Comparison of ENCODE assay signal across 8 mouse cellular contexts in genomic region chr15:99096061-99096793, GRCm38 (mm10). TPM values are rescaled to one million over a fixed set of nuclear protein-coding genes. Genes with fewer than 3 reads are reported as not detected.
DNase-seq lines count a peak whose midpoint lies in the region; ATAC-seq lines count a peak whose summit lies in the region.

No protein-coding gene starts in this region.

- no peak overlapping the region for H3K27ac ChIP-seq in limb, embryonic 15.5 days
- no peak overlapping the region for H3K27ac ChIP-seq in stomach, embryonic 15.5 days

- H3K9ac ChIP-seq in limb, embryonic 15.5 days = peak overlapping the region; percentile 29; the same call in 1 of the 2 replicates
- H3K9ac ChIP-seq in stomach, embryonic 15.5 days = no peak overlapping the region

- H3K4me2 ChIP-seq in limb, embryonic 15.5 days = peak overlapping the region; percentile 80
- peak overlapping the region; percentile 74 for H3K4me2 ChIP-seq in stomach, embryonic 15.5 days

- peaks cover 93% of the 10 kb centered on the region for H3K27me3 ChIP-seq in megakaryocyte, embryonic 14.5 days (replicated peaks)
- H3K27me3 ChIP-seq in limb, embryonic 15.5 days = peaks cover 85% of the 10 kb centered on the region
- peaks cover 71% of the 10 kb centered on the region for H3K27me3 ChIP-seq in stomach, embryonic 15.5 days (replicated peaks)

- WGBS in limb, embryonic 15.5 days = 6% methylated on average over 24 of the region's 24 CpGs
- WGBS in stomach, embryonic 15.5 days = 7% methylated on average over 24 of the region's 24 CpGs

- H3K4me1 ChIP-seq in megakaryocyte, embryonic 14.5 days = peaks cover 62% of the 10 kb centered on the region
- H3K4me1 ChIP-seq in limb, embryonic 15.5 days = peaks cover 52% of the 10 kb centered on the region
- peaks cover 47% of the 10 kb centered on the region for H3K4me1 ChIP-seq in stomach, embryonic 15.5 days

- H3K4me3 ChIP-seq in megakaryocyte, embryonic 14.5 days (replicated peaks) = peak overlapping the region; percentile 88
- peak overlapping the region; percentile 42 for H3K4me3 ChIP-seq in limb, embryonic 15.5 days
- H3K4me3 ChIP-seq in stomach, embryonic 15.5 days (replicated peaks) = peak overlapping the region; percentile 35

- no peaks in the 10 kb centered on the region for H3K9me3 ChIP-seq in megakaryocyte, embryonic 14.5 days
- no peaks in the 10 kb centered on the region for H3K9me3 ChIP-seq in limb, embryonic 15.5 days
- H3K9me3 ChIP-seq in stomach, embryonic 15.5 days = no peaks in the 10 kb centered on the region

- H3K36me3 ChIP-seq in megakaryocyte, embryonic 14.5 days (replicated peaks; ENCODE audit: low read length) = no peaks in the 10 kb centered on the region
- no peaks in the 10 kb centered on the region for H3K36me3 ChIP-seq in limb, embryonic 15.5 days
- H3K36me3 ChIP-seq in stomach, embryonic 15.5 days = no peaks in the 10 kb centered on the region

- ATAC-seq in megakaryocyte, adult 5-6 weeks (ENCODE audit: poor library complexity, severe bottlenecking) = no peak
- ATAC-seq in limb, embryonic 15.5 days (ENCODE audit: insufficient number of reproducible peaks, low FRiP score, low TSS enrichment, low read depth) = no peak
- no peak for ATAC-seq in stomach, embryonic 15.5 days (ENCODE audit: insufficient read depth, low FRiP score, low read depth)

- DNase-seq in adrenal gland, adult 2 months = peak; percentile 15
- DNase-seq in adrenal gland, postnatal 4 days (ENCODE audit: low spot score in 2 of 2) = no peak
- no peak for DNase-seq in right cerebral cortex, postnatal 25 days
- no peak for DNase-seq in spleen, adult 18-20 months

RNA-seq across cellular contexts. Expression of gene Dnajc22, which starts 3.3 kb away (rescaled TPM):
- total RNA-seq in adrenal gland, adult 2 months (2021) = 1 to 10 TPM; 3.2 to 4.4 TPM
- polyA plus RNA-seq in adrenal gland, adult 2 months (2012; rRNA removed) = 0.29 and 0.31 TPM in 2 replicates
- total RNA-seq in adrenal gland, postnatal 4 days (2021) = 1 to 10 TPM; 3.7 to 6.4 TPM
- polyA plus RNA-seq in megakaryocyte, embryonic 14.5 days (2012; ENCODE audit: insufficient read depth, low replicate concordance) = not detected in 2 replicates
- total RNA-seq in megakaryocyte, adult 5-6 weeks (2015) = not detected in 2 replicates
- 0.11 TPM in 1 of 2 replicates, not detected in the other for total RNA-seq in megakaryocyte, adult 5-6 weeks (2017)
- 0.55 and 0.86 TPM in 2 replicates for polyA plus RNA-seq in limb, embryonic 15.5 days (2015; fragmentation: Nextera tagmentation; extraction: Ambion mirVana)
- polyA plus RNA-seq in stomach, embryonic 15.5 days (2015; fragmentation: Nextera tagmentation; extraction: Ambion mirVana) = 18.6 and 23.0 TPM in 2 replicates

RNA-seq across cellular contexts. Expression of gene C1ql4, which starts 8.6 kb away (rescaled TPM):
- not detected for total RNA-seq in adrenal gland, adult 2 months (2021)
- polyA plus RNA-seq in adrenal gland, adult 2 months (2012; rRNA removed) = not detected in 2 replicates
- under 1 TPM in 1 of 2 experiments, not detected in 1; 0.20 TPM for total RNA-seq in adrenal gland, postnatal 4 days (2021)
- not detected in 2 replicates for polyA plus RNA-seq in megakaryocyte, embryonic 14.5 days (2012; ENCODE audit: insufficient read depth, low replicate concordance)
- total RNA-seq in megakaryocyte, adult 5-6 weeks (2015) = not detected in 2 replicates
- not detected in 2 replicates for total RNA-seq in megakaryocyte, adult 5-6 weeks (2017)
- not detected in 2 replicates for polyA plus RNA-seq in limb, embryonic 15.5 days (2015; fragmentation: Nextera tagmentation; extraction: Ambion mirVana)
- 0.09 TPM in 1 of 2 replicates, not detected in the other for polyA plus RNA-seq in stomach, embryonic 15.5 days (2015; fragmentation: Nextera tagmentation; extraction: Ambion mirVana)

RNA-seq across cellular contexts. Expression of gene Troap, which starts 21.9 kb away (rescaled TPM):
- total RNA-seq in adrenal gland, adult 2 months (2021) = under 1 TPM; 0.73 to 0.78 TPM
- 2.8 and 5.2 TPM in 2 replicates for polyA plus RNA-seq in adrenal gland, adult 2 months (2012; rRNA removed)
- total RNA-seq in adrenal gland, postnatal 4 days (2021) = 10 to 100 TPM; 14.5 to 17.1 TPM
- 27.8 and 75.4 TPM in 2 replicates for polyA plus RNA-seq in megakaryocyte, embryonic 14.5 days (2012; ENCODE audit: insufficient read depth, low replicate concordance)
- total RNA-seq in megakaryocyte, adult 5-6 weeks (2015) = 27.1 and 37.2 TPM in 2 replicates
- total RNA-seq in megakaryocyte, adult 5-6 weeks (2017) = 27.9 and 28.3 TPM in 2 replicates
- 22.3 and 26.5 TPM in 2 replicates for polyA plus RNA-seq in limb, embryonic 15.5 days (2015; fragmentation: Nextera tagmentation; extraction: Ambion mirVana)
- polyA plus RNA-seq in stomach, embryonic 15.5 days (2015; fragmentation: Nextera tagmentation; extraction: Ambion mirVana) = 24.6 and 29.2 TPM in 2 replicates

RNA-seq across cellular contexts. Expression of gene Spats2, which starts 29.5 kb away (rescaled TPM):
- total RNA-seq in adrenal gland, adult 2 months (2021) = 10 to 100 TPM; 14.0 to 15.6 TPM
- 5.6 and 7.6 TPM in 2 replicates for polyA plus RNA-seq in adrenal gland, adult 2 months (2012; rRNA removed)
- 10 to 100 TPM; 30.7 to 34.1 TPM for total RNA-seq in adrenal gland, postnatal 4 days (2021)
- polyA plus RNA-seq in megakaryocyte, embryonic 14.5 days (2012; ENCODE audit: insufficient read depth, low replicate concordance) = 5.3 and 8.2 TPM in 2 replicates
- total RNA-seq in megakaryocyte, adult 5-6 weeks (2015) = not detected in 2 replicates
- not detected in 2 replicates for total RNA-seq in megakaryocyte, adult 5-6 weeks (2017)
- polyA plus RNA-seq in limb, embryonic 15.5 days (2015; fragmentation: Nextera tagmentation; extraction: Ambion mirVana) = 28.7 and 33.1 TPM in 2 replicates
- polyA plus RNA-seq in stomach, embryonic 15.5 days (2015; fragmentation: Nextera tagmentation; extraction: Ambion mirVana) = 28.3 and 32.1 TPM in 2 replicates

RNA-seq across cellular contexts. Expression of gene Prph, which starts 41.3 kb away (rescaled TPM):
- total RNA-seq in adrenal gland, adult 2 months (2021) = under 1 TPM; 0.43 to 0.86 TPM
- polyA plus RNA-seq in adrenal gland, adult 2 months (2012; rRNA removed) = 2.4 and 8.5 TPM in 2 replicates
- 10 to 100 TPM; 26.7 to 68.4 TPM for total RNA-seq in adrenal gland, postnatal 4 days (2021)
- polyA plus RNA-seq in megakaryocyte, embryonic 14.5 days (2012; ENCODE audit: insufficient read depth, low replicate concordance) = not detected in 2 replicates
- not detected in 2 replicates for total RNA-seq in megakaryocyte, adult 5-6 weeks (2015)
- total RNA-seq in megakaryocyte, adult 5-6 weeks (2017) = not detected in 2 replicates
- polyA plus RNA-seq in limb, embryonic 15.5 days (2015; fragmentation: Nextera tagmentation; extraction: Ambion mirVana) = 2.4 and 2.8 TPM in 2 replicates
- polyA plus RNA-seq in stomach, embryonic 15.5 days (2015; fragmentation: Nextera tagmentation; extraction: Ambion mirVana) = 33.5 and 38.7 TPM in 2 replicates

Comparison
In these comparisons a context has a peak if more than half of its experiments do, and no peak if none do; other contexts are left out.
1. H3K4me3 ChIP-seq: peak in every context shown above with its lines; median percentile 88 in megakaryocyte, embryonic 14.5 days; 42 in limb, embryonic 15.5 days; 35 in stomach, embryonic 15.5 days.
2. RNA of gene Dnajc22, which starts 3.3 kb away (polyA plus RNA-seq): 18.6 to 23.0 TPM in stomach, embryonic 15.5 days; 0.55 to 0.86 TPM in limb, embryonic 15.5 days, 0.29 to 0.31 TPM in adrenal gland, adult 2 months and not detected in megakaryocyte, embryonic 14.5 days; every median in the first group is over 10 times any median in the second.